ENCODE assay signal across 8 mouse cellular contexts in genomic region chr2:50066968-50067315, GRCm38 (mm10). TPM values are rescaled to one million over a fixed set of nuclear protein-coding genes. Genes with fewer than 3 reads are reported as not detected.
DNase-seq lines count a peak whose midpoint lies in the region; ATAC-seq lines count a peak whose summit lies in the region.

No protein-coding gene starts in this region.

- peak overlapping the region; percentile 80 for H3K4me2 ChIP-seq in hindbrain, embryonic 14.5 days (replicated peaks)
- peak overlapping the region; percentile 96 for H3K4me2 ChIP-seq in midbrain, embryonic 14.5 days (ENCODE audit: low read length)

- H3K27me3 ChIP-seq in embryonic facial prominence, embryonic 10.5 days (replicated peaks; ENCODE audit: low read depth, poor library complexity, severe bottlenecking): peaks cover 26% of the 10 kb centered on the region
- peaks cover 9% of the 10 kb centered on the region; the same call in 1 of the 2 replicates for H3K27me3 ChIP-seq in hindbrain, embryonic 14.5 days (ENCODE audit: control insufficient read depth, insufficient read depth, low read length)
- H3K27me3 ChIP-seq in midbrain, embryonic 14.5 days (ENCODE audit: control insufficient read depth, insufficient read depth, low read length): no peaks in the 10 kb centered on the region

- peak overlapping the region; percentile 53 for H3K9ac ChIP-seq in hindbrain, embryonic 14.5 days
- peak overlapping the region; percentile 54 for H3K9ac ChIP-seq in midbrain, embryonic 14.5 days (replicated peaks; ENCODE audit: low read length)

- under 1% methylated on average over 9 of the region's 9 CpGs for WGBS in embryonic facial prominence, embryonic 10.5 days
- 3% methylated on average over 9 of the region's 9 CpGs for WGBS in hindbrain, embryonic 14.5 days
- WGBS in midbrain, embryonic 14.5 days: 2% methylated on average over 9 of the region's 9 CpGs

- peaks cover 26% of the 10 kb centered on the region for H3K4me1 ChIP-seq in embryonic facial prominence, embryonic 10.5 days
- H3K4me1 ChIP-seq in hindbrain, embryonic 14.5 days (replicated peaks; ENCODE audit: control insufficient read depth, insufficient read depth, low read length): peaks cover 9% of the 10 kb centered on the region
- H3K4me1 ChIP-seq in midbrain, embryonic 14.5 days (ENCODE audit: control insufficient read depth, insufficient read depth, low read length): peaks cover 16% of the 10 kb centered on the region

- peak; percentile 6 for DNase-seq in kidney, adult 9 months
- no peak for DNase-seq in kidney, adult 8-10 months
- no peak for DNase-seq in embryonic facial prominence, embryonic 10.5 days (ENCODE audit: low spot score)
- no peak for DNase-seq in hindbrain, embryonic 14.5 days (ENCODE audit: low spot score)
- peak; percentile 18 for DNase-seq in midbrain, embryonic 14.5 days
- DNase-seq in T-cell, adult 2 months (ENCODE audit: low spot score): no peak
- DNase-seq in yolk sac, embryonic 10.5 days (ENCODE audit: low spot score): no peak
- DNase-seq in right cerebral cortex, postnatal 4 days: no peak

- no peak for ATAC-seq in hindbrain, embryonic 14.5 days (ENCODE audit: low FRiP score)
- no peak for ATAC-seq in midbrain, embryonic 14.5 days (ENCODE audit: low FRiP score, low TSS enrichment)

- peak overlapping the region; percentile 80 for H3K4me3 ChIP-seq in embryonic facial prominence, embryonic 10.5 days
- H3K4me3 ChIP-seq in hindbrain, embryonic 14.5 days (replicated peaks; ENCODE audit: low read length): peak overlapping the region; percentile 52
- H3K4me3 ChIP-seq in midbrain, embryonic 14.5 days (replicated peaks; ENCODE audit: low read depth, low read length): peak overlapping the region; percentile 61

- no peaks in the 10 kb centered on the region for H3K9me3 ChIP-seq in embryonic facial prominence, embryonic 10.5 days
- no peaks in the 10 kb centered on the region for H3K9me3 ChIP-seq in hindbrain, embryonic 14.5 days (ENCODE audit: control insufficient read depth, low read length)
- no peaks in the 10 kb centered on the region for H3K9me3 ChIP-seq in midbrain, embryonic 14.5 days (ENCODE audit: control insufficient read depth, low read length)

- peak overlapping the region; percentile 85 for H3K27ac ChIP-seq in embryonic facial prominence, embryonic 10.5 days (replicated peaks)
- no peak overlapping the region for H3K27ac ChIP-seq in hindbrain, embryonic 14.5 days
- H3K27ac ChIP-seq in midbrain, embryonic 14.5 days (replicated peaks; ENCODE audit: low read depth, low read length): no peak overlapping the region

- H3K36me3 ChIP-seq in embryonic facial prominence, embryonic 10.5 days (replicated peaks): no peaks in the 10 kb centered on the region
- no peaks in the 10 kb centered on the region for H3K36me3 ChIP-seq in hindbrain, embryonic 14.5 days (replicated peaks; ENCODE audit: control insufficient read depth, insufficient read depth)
- H3K36me3 ChIP-seq in midbrain, embryonic 14.5 days (ENCODE audit: control insufficient read depth, insufficient read depth, low read length): no peaks in the 10 kb centered on the region

RNA-seq across cellular contexts. Expression of gene Lypd6, which starts 0.7 kb away (rescaled TPM):
- polyA plus RNA-seq in embryonic facial prominence, embryonic 10.5 days (2016; fragmentation: Nextera tagmentation; extraction: Ambion mirVana): 7.0 and 8.7 TPM in 2 replicates
- polyA plus RNA-seq in hindbrain, embryonic 14.5 days (2014; fragmentation: Nextera tagmentation; extraction: Ambion mirVana): 10.7 and 14.6 TPM in 2 replicates
- polyA plus RNA-seq in midbrain, embryonic 14.5 days (2014; fragmentation: Nextera tagmentation; extraction: Ambion mirVana): 6.3 and 8.4 TPM in 2 replicates

Comparison
In these comparisons a context has a peak if more than half of its experiments do, and no peak if none do; other contexts are left out.
1. DNase-seq: peak in kidney, adult 9 months (single experiment) and midbrain, embryonic 14.5 days (single experiment); none in kidney, adult 8-10 months (0 of 2), embryonic facial prominence, embryonic 10.5 days (single experiment), hindbrain, embryonic 14.5 days (single experiment), T-cell, adult 2 months (single experiment), yolk sac, embryonic 10.5 days (single experiment) and right cerebral cortex, postnatal 4 days (single experiment).
2. Peak in every context shown above with its lines, with median percentiles within 50 percentile points of each other: H3K4me3 ChIP-seq.